Mouse (Mus musculus) kidney, embryonic 15.5 days (tissue): ENCODE results near the gene Zbtb20. TPM values are rescaled to one million over a fixed set of nuclear protein-coding genes. Genes with fewer than 3 reads are reported as not detected.

ENCODE experiments used
- ATAC-seq: fragments of 200-750 bp; cut with Nextera tagmentation; replicated peaks from 2 replicates; pipeline ENCODE4 v1.8.0; 2017; ENCODE audit warnings: moderate TSS enrichment; ENCODE audit not compliant: low FRiP score
- H3K27ac ChIP-seq: fragments of 300-500 bp; sonication (generic); 2 replicates; pipeline ENCODE4 v1.5.1; 2015; ENCODE audit warnings: mild to moderate bottlenecking, inconsistent platforms
- H3K27me3 ChIP-seq: fragments of 300-500 bp; sonication (generic); 2 replicates; pipeline ENCODE4 v1.6.1; 2015; ENCODE audit warnings: inconsistent platforms
- H3K36me3 ChIP-seq: fragments of 300-500 bp; sonication (generic); 2 replicates; pipeline ENCODE4 v1.6.1; 2015; ENCODE audit warnings: inconsistent platforms
- H3K4me1 ChIP-seq: fragments of 300-500 bp; sonication (generic); 2 replicates; pipeline ENCODE4 v1.6.1; 2015; ENCODE audit warnings: inconsistent platforms
- H3K4me2 ChIP-seq: fragments of 300-500 bp; sonication (generic); 2 replicates; pipeline ENCODE4 v1.6.1; 2015; ENCODE audit warnings: moderate library complexity, mild to moderate bottlenecking, inconsistent platforms
- H3K4me3 ChIP-seq: fragments of 300-500 bp; sonication (generic); replicated peaks from 2 replicates; pipeline ENCODE4 v1.5.1; 2015; ENCODE audit warnings: mild to moderate bottlenecking, inconsistent platforms
- H3K9ac ChIP-seq: fragments of 300-500 bp; sonication (generic); 2 replicates; pipeline ENCODE4 v1.6.1; 2015; ENCODE audit warnings: mild to moderate bottlenecking, inconsistent platforms
- H3K9me3 ChIP-seq: fragments of 300-500 bp; sonication (generic); replicated peaks from 2 replicates; pipeline ENCODE4 v1.6.1; 2016; ENCODE audit warnings: inconsistent platforms
- WGBS: fragments of 180-500 bp; shearing (Covaris S2); methylation state at CpG from one replicate; pipeline ENCODE4 v1.1.7; 2015; ENCODE audit warnings: mixed read lengths; 5-methylcytosine and 5-hydroxymethylcytosine counted together
- polyA plus RNA-seq: library from polyadenylated mRNA; unstranded; fragments of >200 nt; fragmentation: Nextera tagmentation; extraction: Ambion mirVana; gene quantifications from 2 replicates; pipeline ENCODE4 v1.2.1, GENCODE M21; 2015

Gene Zbtb20
- polyA plus RNA-seq, 1 experiment from 2014 or later: 41.2 TPM

DNA sequence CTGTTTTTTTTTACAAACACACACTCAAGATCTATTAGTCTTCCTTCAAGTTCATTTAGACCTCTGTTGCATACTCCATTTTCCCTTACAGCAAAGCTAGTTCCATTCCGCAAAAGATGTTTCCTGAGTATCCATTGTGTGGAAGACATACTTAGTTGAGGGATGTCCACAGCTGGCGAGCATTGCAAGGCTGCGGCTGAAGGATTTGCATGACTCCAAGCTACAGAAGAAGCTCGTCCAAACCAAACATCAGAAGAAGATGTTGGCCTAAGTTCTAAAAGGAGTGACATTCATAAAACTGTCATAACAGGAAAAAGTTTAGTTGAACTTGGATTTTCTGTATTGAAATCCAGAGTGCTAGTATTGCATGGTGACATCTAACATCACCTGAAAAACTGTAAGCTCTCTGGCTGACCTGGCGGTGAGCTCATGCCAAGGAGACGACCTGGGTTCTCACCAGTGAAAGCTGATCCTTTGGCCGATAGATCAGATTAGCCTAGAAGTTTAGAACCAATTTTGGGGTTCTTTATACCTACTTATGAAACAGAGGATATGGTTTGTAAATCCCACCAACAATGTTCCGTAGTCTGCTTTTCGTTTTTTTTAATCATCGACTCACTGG is 665.0 kb downstream of the Zbtb20 start:
- Histone ChIP-seq H3K9me3 (no peaks in the 10 kb centered on the region), H3K4me1 (peaks cover 13% of the 10 kb centered on the region), H3K27me3 (no peaks in the 10 kb centered on the region), H3K27ac (no peak overlapping the region), H3K4me3 (no peak overlapping the region), H3K9ac (no peak overlapping the region), H3K36me3 (no peaks in the 10 kb centered on the region), H3K4me2 (no peak overlapping the region)
- ATAC-seq: no peak
- WGBS: 84% methylated on average over 10 of the region's 10 CpGs

DNA sequence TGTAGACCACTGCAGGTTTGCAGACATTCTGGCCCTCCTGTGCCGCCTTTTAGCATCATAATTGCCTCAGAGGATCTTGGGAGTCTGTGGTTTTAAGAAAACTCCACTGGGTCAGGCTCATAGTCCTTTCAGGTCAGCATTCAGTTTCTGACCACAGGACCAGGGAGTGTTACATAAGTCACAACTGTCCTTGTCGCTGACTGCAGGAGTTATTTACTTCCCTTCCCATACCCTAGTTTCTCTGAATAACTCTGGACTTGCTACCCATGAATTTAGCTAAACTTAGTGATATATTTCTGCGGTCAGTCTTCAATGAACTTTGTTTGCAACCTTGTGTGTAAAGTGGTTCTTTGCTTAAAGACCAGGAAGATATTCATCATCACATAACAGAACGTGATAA is 669.6 kb downstream of the Zbtb20 start:
- 74% methylated on average over 4 of the region's 4 CpGs for WGBS

DNA sequence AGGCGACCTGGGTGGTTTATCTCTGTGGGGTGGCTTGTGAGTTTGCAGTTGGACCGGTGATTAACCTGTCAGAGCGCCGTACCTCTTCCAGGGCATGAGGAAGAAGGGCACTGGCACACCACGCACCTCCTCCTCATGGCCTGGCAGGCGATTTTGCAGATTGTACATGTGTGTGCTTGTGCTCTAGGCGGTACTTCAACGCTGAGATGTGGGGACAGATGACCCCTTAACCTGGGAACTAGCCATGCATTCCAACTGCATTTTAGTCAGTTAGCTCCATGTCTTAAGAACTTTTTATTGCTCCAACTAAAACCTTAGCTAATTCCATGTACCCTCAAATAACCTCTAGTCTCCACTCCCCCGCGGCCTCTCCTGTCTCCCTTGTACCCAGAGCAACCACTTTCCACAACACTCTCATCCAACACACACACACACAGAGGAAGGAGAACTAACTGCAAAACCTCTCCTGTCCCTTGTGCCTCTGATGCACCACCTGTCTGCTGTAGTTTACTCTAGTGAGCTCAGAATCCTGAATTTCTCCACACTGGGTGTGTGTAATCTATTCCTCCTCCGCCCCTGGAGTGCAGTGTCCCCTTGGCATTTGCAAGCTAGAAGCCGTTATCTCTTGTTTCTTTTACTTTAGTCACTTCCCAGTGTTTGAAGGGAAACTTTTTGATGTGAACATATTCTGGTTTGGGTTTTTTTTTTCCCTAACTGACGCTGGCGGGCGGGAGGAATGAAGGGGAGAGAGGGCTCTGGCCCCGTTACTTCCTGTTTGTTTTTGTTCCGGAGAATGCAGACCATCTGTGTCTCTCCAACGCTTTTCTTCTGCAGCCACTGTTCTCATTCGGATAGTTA is 671.9 kb downstream of the Zbtb20 start:
- Histone ChIP-seq H3K9ac (no peak overlapping the region), H3K4me2 (peak overlapping the region; percentile 38), H3K27me3 (no peaks in the 10 kb centered on the region), H3K36me3 (no peaks in the 10 kb centered on the region), H3K4me3 (no peak overlapping the region), H3K4me1 (peaks cover 51% of the 10 kb centered on the region), H3K27ac (peak overlapping the region; percentile 91), H3K9me3 (no peaks in the 10 kb centered on the region)
- ATAC-seq: peak; percentile 28
- 11% methylated on average over 19 of the region's 19 CpGs for WGBS

More for the DNA sequence above, 669.6 kb downstream of the Zbtb20 start:
- Histone ChIP-seq H3K27me3 (no peaks in the 10 kb centered on the region), H3K9ac (no peak overlapping the region), H3K4me3 (no peak overlapping the region), H3K27ac (peak overlapping the region; percentile 10; the same call in 1 of the 2 replicates), H3K9me3 (no peaks in the 10 kb centered on the region), H3K4me2 (no peak overlapping the region), H3K4me1 (peaks cover 51% of the 10 kb centered on the region), H3K36me3 (no peaks in the 10 kb centered on the region)
- ATAC-seq: no peak

DNA sequence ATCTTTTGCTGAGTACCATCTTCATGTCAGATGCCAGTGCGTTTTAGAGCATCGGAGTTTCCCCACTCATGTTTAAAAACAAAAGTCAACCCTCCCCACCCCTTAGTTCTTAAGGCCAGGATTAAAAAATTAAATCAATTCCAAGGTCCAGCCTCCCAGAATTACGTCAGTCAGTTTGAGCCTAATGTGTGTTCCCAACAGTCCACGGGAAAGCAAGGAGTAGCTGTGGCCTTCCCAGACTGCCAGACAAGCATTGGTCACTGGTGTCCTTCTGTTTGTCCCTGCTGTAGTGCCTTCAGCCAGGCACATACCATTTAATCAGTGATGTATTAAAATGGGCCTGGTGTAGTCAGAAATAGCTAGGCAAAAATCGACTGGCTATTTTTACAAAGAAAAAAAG is 673.1 kb downstream of the Zbtb20 start:
- Histone ChIP-seq H3K27me3 (no peaks in the 10 kb centered on the region), H3K9me3 (no peaks in the 10 kb centered on the region), H3K9ac (no peak overlapping the region), H3K4me3 (no peak overlapping the region), H3K27ac (peak overlapping the region; percentile 91), H3K4me2 (no peak overlapping the region), H3K4me1 (peaks cover 55% of the 10 kb centered on the region), H3K36me3 (no peaks in the 10 kb centered on the region)
- ATAC-seq: peak; percentile 74
- 53% methylated on average over 5 of the region's 5 CpGs for WGBS

DNA sequence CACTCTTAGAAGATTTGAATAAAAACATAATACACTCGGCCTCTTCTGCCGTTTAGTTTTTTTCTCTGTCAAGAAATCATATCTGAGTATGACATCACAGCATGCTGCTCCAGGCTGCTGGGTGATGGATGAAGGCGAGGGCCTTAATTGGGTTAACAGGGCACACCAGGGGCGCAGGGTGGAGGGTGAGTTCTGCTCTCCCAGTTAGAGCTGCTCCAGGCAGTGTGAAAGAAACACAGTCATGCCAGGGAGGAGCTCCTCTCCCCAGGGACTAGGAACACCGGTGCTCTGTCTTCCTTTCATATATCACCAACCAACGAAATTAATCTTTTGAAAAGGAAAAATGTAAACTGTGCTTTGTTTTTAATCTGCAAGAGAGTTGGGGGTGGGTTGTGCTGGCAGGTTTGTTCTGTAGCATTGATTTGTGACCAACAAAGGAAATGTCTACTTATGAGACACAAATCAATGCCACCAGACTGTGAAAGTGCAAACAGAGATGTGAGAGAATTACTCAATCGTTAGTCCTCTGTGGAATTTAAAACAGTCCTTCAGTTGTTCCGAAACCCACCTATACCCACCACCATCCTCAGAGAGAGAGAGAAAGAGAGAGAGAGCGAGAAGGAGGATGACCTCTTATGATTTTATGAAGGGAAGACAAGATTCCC is 673.9 kb downstream of the Zbtb20 start:
- peak; percentile 67 for ATAC-seq
- Histone ChIP-seq H3K27me3 (no peaks in the 10 kb centered on the region), H3K4me3 (no peak overlapping the region), H3K4me1 (peaks cover 55% of the 10 kb centered on the region), H3K9ac (no peak overlapping the region), H3K36me3 (no peaks in the 10 kb centered on the region), H3K9me3 (no peaks in the 10 kb centered on the region), H3K27ac (peak overlapping the region; percentile 91), H3K4me2 (0 out of 2 replicates have a peak overlapping the region, but pooled peaks have one; percentile 19)
- WGBS: 18% methylated on average over 9 of the region's 9 CpGs

DNA sequence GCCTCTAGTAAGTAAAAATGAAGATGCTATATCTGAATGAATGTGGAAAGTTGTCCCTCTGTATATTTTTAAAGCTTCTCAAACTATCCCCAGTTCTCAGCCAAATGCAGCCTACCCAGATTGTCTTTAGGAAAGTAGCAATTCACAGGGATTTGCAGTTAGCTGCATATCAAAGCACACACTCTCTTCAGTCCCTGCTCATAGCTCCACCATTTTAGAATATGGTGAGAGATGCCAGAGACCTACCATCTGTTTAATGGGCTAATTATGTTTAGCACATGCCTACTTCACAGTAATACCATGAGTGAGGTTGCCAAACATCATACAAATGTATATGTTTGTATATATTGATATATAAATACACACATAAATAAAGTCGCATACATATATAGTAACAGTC is 676.8 kb downstream of the Zbtb20 start:
- WGBS: 97% methylated on average over 1 of the region's 1 CpGs
- no peak for ATAC-seq
- no peak overlapping the region for H3K4me2 ChIP-seq

DNA sequence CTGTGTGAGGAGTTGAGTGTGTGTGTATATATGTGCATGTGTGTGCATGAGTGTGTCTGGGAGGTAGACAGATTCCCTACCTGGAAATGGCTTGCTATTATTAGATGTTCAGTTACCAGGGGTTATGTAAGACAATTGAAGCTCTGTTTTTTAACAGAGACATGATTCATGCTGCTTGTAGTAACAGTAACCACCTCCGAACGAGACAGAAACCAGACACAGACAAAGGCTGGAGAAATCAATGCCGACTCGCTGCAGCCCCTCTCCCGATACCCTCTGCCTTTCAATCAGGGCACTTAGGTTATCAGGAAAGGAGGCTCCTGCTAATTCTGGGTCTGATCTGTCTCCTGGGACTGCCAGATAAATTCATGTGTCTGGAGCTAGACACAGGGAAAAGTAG is 681.7 kb downstream of the Zbtb20 start:
- WGBS: 62% methylated on average over 5 of the region's 5 CpGs
- Histone ChIP-seq H3K27ac (no peak overlapping the region), H3K4me1 (0 out of 2 replicates have a peak, but pooled peaks cover 7% of the 10 kb centered on the region), H3K36me3 (no peaks in the 10 kb centered on the region), H3K4me2 (no peak overlapping the region), H3K4me3 (no peak overlapping the region), H3K27me3 (no peaks in the 10 kb centered on the region), H3K9ac (no peak overlapping the region), H3K9me3 (no peaks in the 10 kb centered on the region)
- no peak for ATAC-seq

More for the DNA sequence above, 676.8 kb downstream of the Zbtb20 start:
- Histone ChIP-seq H3K4me1 (peaks cover 30% of the 10 kb centered on the region), H3K9ac (no peak overlapping the region), H3K36me3 (no peaks in the 10 kb centered on the region), H3K9me3 (no peaks in the 10 kb centered on the region), H3K27ac (no peak overlapping the region), H3K27me3 (no peaks in the 10 kb centered on the region), H3K4me3 (no peak overlapping the region)

DNA sequence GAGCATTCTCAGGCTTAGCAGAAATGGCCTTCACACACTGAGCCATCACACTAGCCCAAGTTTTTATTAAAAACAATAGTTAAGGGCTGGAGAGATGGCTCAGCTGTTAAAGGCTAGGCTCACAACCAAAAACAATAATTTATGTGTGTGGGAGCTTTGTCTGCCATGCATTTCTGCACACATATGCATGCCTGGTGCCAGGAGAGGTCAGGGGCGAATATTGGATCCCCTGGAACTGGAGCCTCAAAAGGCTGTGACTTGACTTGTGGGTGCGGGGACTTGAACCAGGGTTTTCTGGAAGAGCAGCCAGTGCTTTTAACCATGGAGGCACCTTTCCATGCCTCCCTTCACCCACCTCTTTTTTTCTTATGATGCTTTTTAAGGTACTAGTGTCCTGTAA is 685.6 kb downstream of the Zbtb20 start:
- no peaks in the 10 kb centered on the region for H3K36me3 ChIP-seq
- no peak overlapping the region for H3K4me3 ChIP-seq
- no peak overlapping the region for H3K9ac ChIP-seq
- H3K9me3 ChIP-seq: no peaks in the 10 kb centered on the region
- ATAC-seq: 0 out of 2 replicates have a peak, but pooled peaks have one; percentile 25
- H3K4me1 ChIP-seq: 0 out of 2 replicates have a peak, but pooled peaks cover 2% of the 10 kb centered on the region
- 74% methylated on average over 2 of the region's 2 CpGs for WGBS
- no peak overlapping the region for H3K4me2 ChIP-seq
- H3K27me3 ChIP-seq: no peaks in the 10 kb centered on the region
- H3K27ac ChIP-seq: no peak overlapping the region

DNA sequence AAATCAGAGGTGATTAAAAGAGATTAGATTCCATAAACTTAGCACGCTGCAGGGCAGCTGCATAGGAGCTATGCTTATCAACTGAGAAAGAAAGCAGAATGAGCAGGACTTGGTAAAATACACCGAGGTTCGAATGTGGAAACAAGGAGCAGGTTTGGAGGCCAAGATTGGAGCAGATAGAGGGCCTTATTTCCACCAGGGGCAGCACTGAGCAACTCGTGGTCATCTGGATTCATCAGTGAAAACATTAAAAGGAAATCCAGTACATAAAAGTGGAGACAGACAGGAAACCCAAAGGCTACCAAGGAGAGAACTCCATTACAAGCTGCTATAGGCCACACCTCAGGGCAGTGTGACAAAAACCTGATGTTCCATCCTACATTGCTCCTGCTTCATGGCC is 686.3 kb downstream of the Zbtb20 start:
- Histone ChIP-seq H3K9ac (no peak overlapping the region), H3K4me3 (no peak overlapping the region), H3K9me3 (no peaks in the 10 kb centered on the region), H3K27me3 (no peaks in the 10 kb centered on the region), H3K27ac (no peak overlapping the region), H3K4me2 (no peak overlapping the region), H3K4me1 (0 out of 2 replicates have a peak, but pooled peaks cover 2% of the 10 kb centered on the region), H3K36me3 (no peaks in the 10 kb centered on the region)
- WGBS: 86% methylated on average over 4 of the region's 4 CpGs
- ATAC-seq: no peak

DNA sequence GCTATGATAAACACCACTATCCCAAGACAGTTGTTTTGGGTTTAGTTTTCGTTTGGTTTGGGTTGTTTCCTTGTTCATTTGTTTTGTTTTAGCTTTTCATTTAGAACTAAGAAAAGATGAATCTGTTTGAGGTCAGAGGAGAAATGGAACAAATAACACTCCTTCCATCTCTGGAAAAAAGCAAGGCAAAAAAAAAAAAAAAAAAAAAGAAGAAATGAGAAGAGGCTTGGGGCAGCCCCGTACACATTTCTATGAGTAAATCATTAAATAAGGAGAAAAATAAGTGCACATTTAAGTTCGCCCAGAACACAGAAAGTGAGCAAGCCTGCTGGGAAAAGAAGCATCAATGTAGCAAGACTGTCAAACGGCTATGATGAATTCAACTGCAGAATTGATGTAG is 690.2 kb downstream of the Zbtb20 start:
- Histone ChIP-seq H3K9ac (no peak overlapping the region), H3K27ac (no peak overlapping the region), H3K36me3 (no peaks in the 10 kb centered on the region), H3K9me3 (no peaks in the 10 kb centered on the region), H3K27me3 (no peaks in the 10 kb centered on the region), H3K4me2 (no peak overlapping the region), H3K4me1 (no peaks in the 10 kb centered on the region), H3K4me3 (no peak overlapping the region)
- no peak for ATAC-seq
- WGBS: 55% methylated on average over 4 of the region's 4 CpGs

DNA sequence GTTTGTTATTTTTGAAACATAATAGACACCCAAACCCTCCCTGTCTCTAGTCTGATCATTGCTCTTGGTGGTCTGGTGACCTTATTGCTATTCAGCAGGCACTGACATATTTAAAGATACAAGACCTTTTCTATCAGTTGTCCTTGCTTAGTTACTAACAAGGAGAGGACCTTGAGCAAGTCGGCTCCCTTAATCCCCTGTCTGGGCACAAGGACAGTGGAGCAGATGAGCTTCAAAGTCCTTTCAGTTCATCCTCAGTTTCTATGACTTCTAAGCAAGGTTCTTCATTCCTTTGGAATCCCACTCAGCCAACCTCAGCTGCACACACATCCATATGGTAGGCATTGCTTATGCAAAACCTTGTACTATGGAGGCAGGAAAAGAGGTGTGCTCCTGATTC is 690.8 kb downstream of the Zbtb20 start:
- no peak for ATAC-seq
- 83% methylated on average over 1 of the region's 1 CpGs for WGBS

More for the DNA sequence above, 690.8 kb downstream of the Zbtb20 start:
- H3K27me3 ChIP-seq: no peaks in the 10 kb centered on the region
- no peaks in the 10 kb centered on the region for H3K9me3 ChIP-seq
- H3K4me1 ChIP-seq: no peaks in the 10 kb centered on the region
- H3K27ac ChIP-seq: no peak overlapping the region
- no peak overlapping the region for H3K9ac ChIP-seq
- H3K4me2 ChIP-seq: no peak overlapping the region
- H3K36me3 ChIP-seq: no peaks in the 10 kb centered on the region
- no peak overlapping the region for H3K4me3 ChIP-seq
